Mouse (Mus musculus): ENCODE data around the gene Tef. TPM values are rescaled to one million over a fixed set of nuclear protein-coding genes. Genes with fewer than 3 reads are reported as not detected.

Tef gene
- polyA plus RNA-seq, 1 experiment from 2014 or later: 23.4 TPM

- H3K9ac ChIP-seq (ENCODE audit: low read length): no peak overlapping the region
- H3K27ac ChIP-seq (replicated peaks in 1 of 2; ENCODE audit: control insufficient read depth in 1 of 2, insufficient read depth in 1 of 2, low read depth in 2 of 2, low read length in 2 of 2): no peak overlapping the region
- no peak overlapping the region for H3K4me2 ChIP-seq (ENCODE audit: low read length)
- no peaks in the 10 kb centered on the region for H3K9me3 ChIP-seq (ENCODE audit: control insufficient read depth, low read length)
- peaks cover 20% of the 10 kb centered on the region for H3K36me3 ChIP-seq (ENCODE audit: control insufficient read depth, insufficient read depth, low read length)
- no peaks in the 10 kb centered on the region for H3K27me3 ChIP-seq (ENCODE audit: control insufficient read depth, insufficient read depth, low read length)
- peaks cover 9 to 23% of the 10 kb centered on the region in 2 experiments for H3K4me1 ChIP-seq (ENCODE audit: control insufficient read depth in 2 of 2, insufficient read depth in 2 of 2, low read length in 2 of 2)
- ATAC-seq (ENCODE audit: insufficient number of reproducible peaks, insufficient read depth, low FRiP score, low read depth): no peak
- WGBS: 94% methylated on average over 4 of the region's 4 CpGs
- no peak overlapping the region for H3K4me3 ChIP-seq (ENCODE audit: control insufficient read depth in 1 of 2, insufficient read depth in 1 of 2, low read depth in 1 of 2, low read length in 2 of 2)
Observed at GRCm38 (mm10) chr15:81830530-81830929, 28.3 kb downstream of the Tef start.

- Histone ChIP-seq H3K27ac (replicated peaks in 1 of 2; ENCODE audit: control insufficient read depth in 1 of 2, insufficient read depth in 1 of 2, low read depth in 2 of 2, low read length in 2 of 2) (no peak overlapping the region), H3K4me3 (ENCODE audit: control insufficient read depth in 1 of 2, insufficient read depth in 1 of 2, low read depth in 1 of 2, low read length in 2 of 2) (no peak overlapping the region), H3K4me1 (ENCODE audit: control insufficient read depth in 2 of 2, insufficient read depth in 2 of 2, low read length in 2 of 2) (peaks cover 13 to 31% of the 10 kb centered on the region in 2 experiments), H3K27me3 (ENCODE audit: control insufficient read depth, insufficient read depth, low read length) (no peaks in the 10 kb centered on the region), H3K9ac (ENCODE audit: low read length) (peak overlapping the region; percentile 18; the same call in 1 of the 2 replicates), H3K4me2 (ENCODE audit: low read length) (peak overlapping the region; percentile 28; the same call in 1 of the 2 replicates), H3K9me3 (ENCODE audit: control insufficient read depth, low read length) (no peaks in the 10 kb centered on the region), H3K36me3 (ENCODE audit: control insufficient read depth, insufficient read depth, low read length) (peaks cover 13% of the 10 kb centered on the region)
- 13% methylated on average over 24 of the region's 24 CpGs for WGBS
- ATAC-seq (ENCODE audit: insufficient number of reproducible peaks, insufficient read depth, low FRiP score, low read depth): peak; percentile 68
Observed at GRCm38 (mm10) chr15:81831136-81831825, 29.1 kb downstream of the Tef start.

GRCm38 (mm10) chr15:81832219-81832618 lies 30.0 kb downstream of the Tef start:
- Histone ChIP-seq H3K36me3 (ENCODE audit: control insufficient read depth, insufficient read depth, low read length) (peaks cover 3% of the 10 kb centered on the region; the same call in 1 of the 2 replicates), H3K9me3 (ENCODE audit: control insufficient read depth, low read length) (no peaks in the 10 kb centered on the region), H3K9ac (ENCODE audit: low read length) (no peak overlapping the region), H3K4me3 (ENCODE audit: control insufficient read depth in 1 of 2, insufficient read depth in 1 of 2, low read depth in 1 of 2, low read length in 2 of 2) (no peak overlapping the region), H3K27me3 (ENCODE audit: control insufficient read depth, insufficient read depth, low read length) (no peaks in the 10 kb centered on the region), H3K27ac (replicated peaks in 1 of 2; ENCODE audit: control insufficient read depth in 1 of 2, insufficient read depth in 1 of 2, low read depth in 2 of 2, low read length in 2 of 2) (no peak overlapping the region), H3K4me2 (ENCODE audit: low read length) (no peak overlapping the region), H3K4me1 (ENCODE audit: control insufficient read depth in 2 of 2, insufficient read depth in 2 of 2, low read length in 2 of 2) (peaks cover 19 to 38% of the 10 kb centered on the region in 2 experiments)
- WGBS: 75% methylated on average over 3 of the region's 3 CpGs
- ATAC-seq (ENCODE audit: insufficient number of reproducible peaks, insufficient read depth, low FRiP score, low read depth): no peak

- no peak overlapping the region for H3K4me2 ChIP-seq (ENCODE audit: low read length)
- no peak for ATAC-seq (ENCODE audit: insufficient number of reproducible peaks, insufficient read depth, low FRiP score, low read depth)
- H3K9ac ChIP-seq (ENCODE audit: low read length): no peak overlapping the region
- no peaks in the 10 kb centered on the region for H3K27me3 ChIP-seq (ENCODE audit: control insufficient read depth, insufficient read depth, low read length)
- 75% methylated on average over 4 of the region's 4 CpGs for WGBS
- no peaks in the 10 kb centered on the region for H3K36me3 ChIP-seq (ENCODE audit: control insufficient read depth, insufficient read depth, low read length)
- H3K27ac ChIP-seq (replicated peaks in 1 of 2; ENCODE audit: control insufficient read depth in 1 of 2, insufficient read depth in 1 of 2, low read depth in 2 of 2, low read length in 2 of 2): no peak overlapping the region
- no peak overlapping the region for H3K4me3 ChIP-seq (ENCODE audit: control insufficient read depth in 1 of 2, insufficient read depth in 1 of 2, low read depth in 1 of 2, low read length in 2 of 2)
- no peaks in the 10 kb centered on the region for H3K9me3 ChIP-seq (ENCODE audit: control insufficient read depth, low read length)
- H3K4me1 ChIP-seq (ENCODE audit: control insufficient read depth in 2 of 2, insufficient read depth in 2 of 2, low read length in 2 of 2): peaks cover 19 to 39% of the 10 kb centered on the region in 2 experiments
Observed at GRCm38 (mm10) chr15:81833481-81833880, 31.3 kb downstream of the Tef start.

DNA sequence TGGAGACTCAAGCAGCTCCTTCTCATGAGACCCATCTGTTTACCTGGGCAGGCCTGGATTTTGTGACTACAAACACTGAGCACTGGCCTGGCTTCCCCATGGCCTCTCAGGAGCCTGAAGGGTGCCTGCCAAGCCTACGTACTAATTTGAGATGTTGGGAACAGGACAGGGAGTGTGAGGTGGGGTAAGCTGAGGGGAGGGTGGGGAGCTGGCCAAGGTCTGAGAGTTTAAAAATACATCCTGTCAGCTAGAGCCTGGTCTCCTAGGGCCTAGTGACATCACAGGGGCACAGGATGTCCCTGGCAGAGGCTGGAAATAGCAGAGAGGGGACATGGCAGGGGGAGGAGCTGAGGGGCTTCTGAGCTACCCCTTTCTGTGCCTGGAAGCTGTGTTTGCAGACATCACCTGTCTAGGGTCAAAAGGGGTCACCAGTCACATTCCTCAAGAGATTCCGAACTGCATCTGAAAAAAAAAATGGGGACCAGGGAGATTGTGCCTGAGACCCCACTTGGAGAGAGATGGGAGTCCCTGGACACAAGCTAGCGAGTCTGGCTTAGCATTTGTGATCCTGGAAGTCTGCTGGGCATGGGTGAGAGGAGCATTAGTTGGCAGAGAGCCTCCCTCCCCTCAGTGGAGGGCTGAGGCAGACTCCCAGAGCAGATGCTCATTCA lies 32.1 kb downstream of the Tef start:
- H3K27me3 ChIP-seq (ENCODE audit: control insufficient read depth, insufficient read depth, low read length): no peaks in the 10 kb centered on the region
- peaks cover 23 to 44% of the 10 kb centered on the region in 2 experiments for H3K4me1 ChIP-seq (ENCODE audit: control insufficient read depth in 2 of 2, insufficient read depth in 2 of 2, low read length in 2 of 2)
- H3K9ac ChIP-seq (ENCODE audit: low read length): peak overlapping the region; percentile 5; the same call in 1 of the 2 replicates
- H3K27ac ChIP-seq (replicated peaks in 1 of 2; ENCODE audit: control insufficient read depth in 1 of 2, insufficient read depth in 1 of 2, low read depth in 2 of 2, low read length in 2 of 2): peak overlapping the region; percentile 26 to 64; a peak in 3 of 4 replicates
- H3K4me2 ChIP-seq (ENCODE audit: low read length): no peak overlapping the region
- no peaks in the 10 kb centered on the region for H3K36me3 ChIP-seq (ENCODE audit: control insufficient read depth, insufficient read depth, low read length)
- no peak overlapping the region for H3K4me3 ChIP-seq (ENCODE audit: control insufficient read depth in 1 of 2, insufficient read depth in 1 of 2, low read depth in 1 of 2, low read length in 2 of 2)
- no peaks in the 10 kb centered on the region for H3K9me3 ChIP-seq (ENCODE audit: control insufficient read depth, low read length)
- WGBS: 50% methylated on average over 3 of the region's 3 CpGs
- ATAC-seq (ENCODE audit: insufficient number of reproducible peaks, insufficient read depth, low FRiP score, low read depth): no peak; the same call in 1 of the 2 replicates

DNA sequence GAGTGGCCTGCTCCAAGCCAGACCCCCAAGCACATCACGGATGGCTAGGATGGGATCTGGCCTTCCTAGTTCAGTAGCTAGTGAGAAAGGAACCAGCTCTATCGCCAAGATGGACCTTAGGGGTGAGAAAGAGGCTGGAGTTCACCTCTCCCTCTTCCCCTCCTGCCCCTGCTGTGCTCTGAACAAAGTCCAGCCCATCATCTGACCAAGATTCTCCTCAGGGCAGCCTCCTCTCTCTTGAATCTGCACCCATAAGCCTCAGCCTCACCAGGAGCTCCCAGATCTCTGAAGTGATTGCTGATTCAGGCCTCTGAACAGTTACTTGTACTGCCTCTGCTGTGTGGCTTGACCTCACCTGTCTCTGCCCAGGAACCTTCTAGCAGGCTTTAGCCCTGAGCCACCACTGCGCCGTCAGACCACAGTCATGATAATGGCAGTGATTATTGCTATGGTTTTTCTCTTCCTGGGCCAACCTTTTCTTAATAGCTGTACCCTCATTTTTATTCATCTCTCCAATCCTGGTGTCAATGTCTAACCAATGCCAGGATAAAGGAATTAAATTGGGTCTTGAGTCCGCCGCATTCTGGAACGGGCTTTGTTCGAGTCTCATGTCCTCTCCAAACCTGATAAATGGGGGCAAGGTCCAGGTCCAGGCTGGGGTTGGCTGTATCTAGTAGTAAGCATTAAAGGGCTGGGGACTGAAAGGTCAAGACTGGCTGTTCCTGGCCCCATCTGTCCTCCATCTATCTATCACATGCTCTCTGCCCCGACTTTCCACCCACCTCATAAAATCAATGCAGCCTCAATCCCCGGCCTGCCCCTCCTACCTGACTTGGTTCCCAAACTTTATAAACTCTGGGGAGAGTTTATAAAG lies 33.0 kb downstream of the Tef start:
- Histone ChIP-seq H3K9ac (ENCODE audit: low read length) (peak overlapping the region; percentile 68), H3K4me2 (ENCODE audit: low read length) (no peak overlapping the region)

GRCm38 (mm10) chr15:81836124-81836821 lies 34.1 kb downstream of the Tef start:
- Histone ChIP-seq H3K27me3 (ENCODE audit: control insufficient read depth, insufficient read depth, low read length) (no peaks in the 10 kb centered on the region), H3K9ac (ENCODE audit: low read length) (peak overlapping the region; percentile 68), H3K4me2 (ENCODE audit: low read length) (peak overlapping the region; percentile 73), H3K9me3 (ENCODE audit: control insufficient read depth, low read length) (no peaks in the 10 kb centered on the region), H3K27ac (replicated peaks in 1 of 2; ENCODE audit: control insufficient read depth in 1 of 2, insufficient read depth in 1 of 2, low read depth in 2 of 2, low read length in 2 of 2) (peak overlapping the region; percentile 42 to 62; a peak in 2 of 4 replicates), H3K4me1 (ENCODE audit: control insufficient read depth in 2 of 2, insufficient read depth in 2 of 2, low read length in 2 of 2) (peaks cover 31 to 50% of the 10 kb centered on the region in 2 experiments), H3K4me3 (ENCODE audit: control insufficient read depth in 1 of 2, insufficient read depth in 1 of 2, low read depth in 1 of 2, low read length in 2 of 2) (peak overlapping the region; percentile 36 to 43), H3K36me3 (ENCODE audit: control insufficient read depth, insufficient read depth, low read length) (no peaks in the 10 kb centered on the region)
- ATAC-seq (ENCODE audit: insufficient number of reproducible peaks, insufficient read depth, low FRiP score, low read depth): peak; percentile 82
- 4% methylated on average over 33 of the region's 33 CpGs for WGBS

More for the DNA sequence above, 33.0 kb downstream of the Tef start:
- Histone ChIP-seq H3K36me3 (ENCODE audit: control insufficient read depth, insufficient read depth, low read length) (no peaks in the 10 kb centered on the region), H3K4me3 (ENCODE audit: control insufficient read depth in 1 of 2, insufficient read depth in 1 of 2, low read depth in 1 of 2, low read length in 2 of 2) (peak overlapping the region in 1 of 2 experiments; percentile 36; a peak in 1 of 4 replicates), H3K27ac (replicated peaks in 1 of 2; ENCODE audit: control insufficient read depth in 1 of 2, insufficient read depth in 1 of 2, low read depth in 2 of 2, low read length in 2 of 2) (no peak overlapping the region), H3K4me1 (ENCODE audit: control insufficient read depth in 2 of 2, insufficient read depth in 2 of 2, low read length in 2 of 2) (peaks cover 31 to 53% of the 10 kb centered on the region in 2 experiments), H3K27me3 (ENCODE audit: control insufficient read depth, insufficient read depth, low read length) (no peaks in the 10 kb centered on the region), H3K9me3 (ENCODE audit: control insufficient read depth, low read length) (no peaks in the 10 kb centered on the region)
- ATAC-seq (ENCODE audit: insufficient number of reproducible peaks, insufficient read depth, low FRiP score, low read depth): no peak
- WGBS: 76% methylated on average over 10 of the region's 10 CpGs

Measured in heart, embryonic 14.5 days (tissue).